Mouse (Mus musculus): ENCODE measurements around the gene Cdc5l. TPM values are rescaled to one million over a fixed set of nuclear protein-coding genes. Genes with fewer than 3 reads are reported as not detected.

Cdc5l gene
- total RNA-seq, 2 experiments from 2014 or later, result 53.4 to 57.4 TPM

GRCm38 (mm10) chr17:45373987-45374608 lies 59.4 kb downstream of the Cdc5l start:
- peak; percentile 85 to 95 for DNase-seq (ENCODE audit: extremely low spot score in 1 of 2, low spot score in 1 of 2)

DNA sequence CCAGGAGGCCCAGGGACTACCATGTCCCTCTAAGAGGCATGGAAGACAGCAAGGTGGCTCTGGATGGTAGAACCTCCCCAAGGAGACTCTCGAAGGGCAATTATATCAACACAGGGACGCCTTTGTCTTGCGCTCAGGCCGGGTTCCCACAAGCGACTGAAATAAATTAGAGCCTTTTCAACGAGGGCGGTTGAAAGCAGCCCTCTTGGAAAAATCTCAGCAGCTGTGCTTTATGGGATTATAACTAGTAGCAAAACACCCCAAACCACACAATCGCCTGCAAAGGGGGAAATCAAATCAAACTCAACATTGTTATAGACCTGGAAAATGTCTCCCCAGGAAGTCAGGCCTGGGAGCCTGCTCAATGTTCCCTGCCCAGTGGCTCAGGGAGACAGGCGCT lies 62.5 kb downstream of the Cdc5l start:
- no peak for DNase-seq (ENCODE audit: extremely low spot score in 1 of 2, low spot score in 1 of 2)

GRCm38 (mm10) chr17:45370535-45370934 lies 63.0 kb downstream of the Cdc5l start:
- no peak for DNase-seq (ENCODE audit: extremely low spot score in 1 of 2, low spot score in 1 of 2)

- DNase-seq (ENCODE audit: extremely low spot score in 1 of 2, low spot score in 1 of 2), result no peak
Observed at GRCm38 (mm10) chr17:45364871-45365270, 68.7 kb downstream of the Cdc5l start.

DNA sequence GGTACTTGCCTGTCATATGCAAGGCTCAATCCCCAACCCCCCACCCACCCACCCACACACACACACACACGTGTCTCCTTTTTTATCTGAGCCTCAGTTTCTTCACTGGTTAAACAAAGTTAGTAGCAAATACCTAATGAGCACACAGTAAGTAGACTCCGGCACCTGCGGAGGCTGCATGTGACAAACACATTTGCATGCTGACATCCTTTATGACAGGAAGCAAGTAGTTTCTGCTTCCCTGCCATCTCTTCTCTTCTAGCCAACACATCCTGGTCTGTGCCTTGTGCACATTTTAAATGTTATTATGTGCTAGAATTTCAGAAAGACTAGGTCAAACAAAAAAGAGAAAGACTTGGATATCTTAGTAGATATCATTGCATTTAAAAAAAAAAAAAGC lies 72.6 kb downstream of the Cdc5l start:
- no peak for DNase-seq (ENCODE audit: extremely low spot score in 1 of 2, low spot score in 1 of 2)

DNA sequence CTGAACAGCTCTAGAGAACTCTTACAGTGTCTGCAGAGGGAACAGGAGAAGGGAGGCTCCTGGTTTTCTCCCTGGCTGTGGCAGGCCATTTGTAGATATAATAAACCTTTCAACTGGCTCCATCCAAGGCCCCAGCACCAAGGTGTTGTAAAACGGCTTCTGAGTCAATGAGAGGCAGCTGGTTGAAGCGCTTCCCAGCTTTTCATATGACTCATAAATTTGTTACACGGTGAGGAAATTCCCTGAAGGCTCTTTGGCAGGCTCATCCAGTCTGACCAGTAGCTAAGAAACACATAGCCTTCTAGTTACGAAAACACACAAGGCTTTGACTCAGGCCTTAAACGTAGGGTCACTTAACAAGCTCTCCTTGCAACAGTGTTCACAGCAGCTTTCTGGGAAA lies 74.1 kb downstream of the Cdc5l start:
- no peak for DNase-seq (ENCODE audit: extremely low spot score in 1 of 2, low spot score in 1 of 2)

DNA sequence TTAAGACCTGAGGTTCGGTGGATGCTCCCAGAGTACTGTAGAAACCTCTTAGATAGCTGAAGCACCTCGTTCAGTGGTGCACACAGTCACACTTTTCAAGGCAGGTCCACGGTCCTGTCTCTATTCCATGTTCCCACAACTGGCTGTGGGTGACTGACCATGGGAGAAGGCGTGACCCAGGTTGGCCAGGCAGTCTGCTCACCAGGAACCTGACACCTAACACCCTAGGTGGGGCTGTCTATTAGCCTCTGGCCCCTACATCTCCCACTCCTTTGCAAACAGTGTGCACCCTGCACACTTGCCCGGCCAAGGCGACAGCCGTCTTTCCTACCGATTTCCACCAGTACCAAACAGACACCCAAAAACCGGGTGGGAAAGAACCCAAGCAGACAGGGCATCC lies 77.1 kb downstream of the Cdc5l start:
- DNase-seq (ENCODE audit: extremely low spot score in 1 of 2, low spot score in 1 of 2), result no peak

GRCm38 (mm10) chr17:45347951-45348350 lies 85.6 kb downstream of the Cdc5l start:
- no peak for DNase-seq (ENCODE audit: extremely low spot score in 1 of 2, low spot score in 1 of 2)

Other genes with a start within 250 kb of the Cdc5l start
- gene Spats1, start 41.7 kb upstream of the Cdc5l start, total RNA-seq (2021), result 1 to 10 TPM; 4.3 to 5.5 TPM
- gene Aars2, start 73.1 kb upstream of the Cdc5l start, total RNA-seq (2021), result 10 to 100 TPM; 21.6 to 22.7 TPM
- 1 to 10 TPM in 1 of 2 experiments, under 1 TPM in 1; 0.74 to 1.2 TPM for gene Tcte1, start 89.7 kb upstream of the Cdc5l start, total RNA-seq (2021)
- gene Tmem151b, start 115.9 kb upstream of the Cdc5l start, total RNA-seq (2021), result 100 to 1,000 TPM; 113 to 114 TPM
- 1 to 10 TPM; 2.6 to 3.2 TPM for gene Nfkbie, start 122.0 kb upstream of the Cdc5l start, total RNA-seq (2021)
- 10 to 100 TPM; 36.1 to 38.7 TPM for gene Slc35b2, start 130.1 kb upstream of the Cdc5l start, total RNA-seq (2021)
- gene Hsp90ab1, start 139.5 kb upstream of the Cdc5l start, total RNA-seq (2021), result 1,000 to 10,000 TPM; 1,671 to 1,815 TPM
- gene Slc29a1, start 165.9 kb upstream of the Cdc5l start, total RNA-seq (2021), result 10 to 100 TPM; 19.0 to 19.9 TPM
- gene Mymx, start 168.4 kb upstream of the Cdc5l start, total RNA-seq (2021), result not detected
- gene Capn11, start 225.6 kb upstream of the Cdc5l start, total RNA-seq (2021), result under 1 TPM; 0.19 to 0.20 TPM